Mouse (Mus musculus) kidney, adult 2 months (tissue): Measurements from ENCODE around the gene Sln. TPM values are rescaled to one million over a fixed set of nuclear protein-coding genes. Genes with fewer than 3 reads are reported as not detected.
A peak's percentile ranks its signal among the peaks of the same experiment; 100 is the strongest.

Experiments used
- DNase-seq: peaks from one replicate; pipeline ENCODE4 v3.0.0; 2021
- H3K27ac ChIP-seq: fragments of 200-500 bp; 2 replicates; pipeline ENCODE4 v1.5.1; 2012; ENCODE audit warnings: low read depth, low read length, control low read depth, inconsistent platforms; ENCODE audit not compliant: insufficient read depth
- H3K27me3 ChIP-seq: fragments of 200-500 bp; replicated peaks from 2 replicates; pipeline ENCODE4 v1.6.1; 2012; ENCODE audit warnings: mild to moderate bottlenecking, moderate library complexity, low read length, inconsistent platforms; ENCODE audit not compliant: control insufficient read depth, insufficient read depth
- H3K36me3 ChIP-seq: fragments of 200-500 bp; 2 replicates; pipeline ENCODE4 v1.6.1; 2012; ENCODE audit warnings: mild to moderate bottlenecking, moderate library complexity, low read length, inconsistent platforms; ENCODE audit not compliant: control insufficient read depth, insufficient read depth
- H3K4me1 ChIP-seq: fragments of 200-500 bp; 2 replicates; pipeline ENCODE4 v1.6.1; 2011; ENCODE audit warnings: low read length; ENCODE audit not compliant: control insufficient read depth, insufficient read depth
- H3K4me3 ChIP-seq: fragments of 200-500 bp; 2 replicates; pipeline ENCODE4 v1.5.1; 2011; ENCODE audit warnings: mild to moderate bottlenecking, low read depth, low read length, control low read depth; ENCODE audit not compliant: insufficient read depth
- CTCF ChIP-seq: fragments of 200-500 bp; conservative IDR thresholded peaks from 2 replicates; pipeline ENCODE4 v1.5.1; 2011; ENCODE audit warnings: low read depth, mild to moderate bottlenecking, control low read depth, low read length, moderate library complexity, mixed read lengths; ENCODE audit not compliant: insufficient read depth, insufficient read length
- POLR2A ChIP-seq: fragments of 200-500 bp; IDR thresholded peaks from one replicate; pipeline ENCODE4 v1.6.1; 2011; ENCODE audit warnings: low read depth, low read length, control low read depth
- WGBS: fragments of 180-500 bp; shearing (Covaris S2); methylation state at CpG from one replicate; pipeline ENCODE4 v1.1.7; 2018; 5-methylcytosine and 5-hydroxymethylcytosine counted together
- polyA plus RNA-seq: library from polyadenylated mRNA; depleted of rRNA; stranded (reverse); fragments of >200 nt; gene quantifications from 2 replicates; pipeline ENCODE4 v1.2.3, GENCODE M21; 2012; rRNA removed

Sln gene
- polyA plus RNA-seq = 0.07 and 7.1 TPM in 2 replicates

DNA sequence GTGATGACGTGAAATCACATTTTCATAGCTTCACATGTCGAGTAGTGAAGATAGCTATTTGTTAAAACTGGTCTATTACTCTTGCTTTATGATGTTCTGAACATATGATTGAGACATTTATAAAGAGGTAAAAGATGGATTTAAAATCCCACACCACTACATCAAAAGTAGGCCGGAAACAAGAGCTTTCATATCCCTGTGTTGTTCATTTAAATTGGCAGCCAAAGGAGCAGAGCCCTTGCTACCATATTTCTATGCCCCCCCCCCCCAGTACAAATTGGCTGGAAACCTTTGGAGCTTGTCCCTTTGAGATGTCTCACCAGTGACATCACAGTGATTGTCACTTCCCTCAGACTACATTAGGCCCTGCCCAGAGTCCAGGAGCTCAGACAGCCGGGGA, at the start of gene Sln:
TSS of gene Sln (plus strand) at position 301 of the 400 bp plus-strand sequence.
- Histone ChIP-seq H3K27ac (no peak within 1 kb of the TSS), H3K36me3 (no peaks in the 10 kb centered on the region), H3K4me3 (no peak within 1 kb of the TSS), H3K27me3 (no peaks in the 10 kb centered on the region), H3K4me1 (no peaks in the 10 kb centered on the region)
- TF ChIP-seq CTCF (no peak), POLR2A (no peak)
- 89% methylated on average over 4 of the region's 4 CpGs for WGBS
- no peak for DNase-seq

- Histone ChIP-seq H3K4me1 (no peaks in the 10 kb centered on the region; the same call in 1 of the 2 replicates), H3K27ac (no peak overlapping the region), H3K4me3 (no peak overlapping the region), H3K27me3 (no peaks in the 10 kb centered on the region), H3K36me3 (no peaks in the 10 kb centered on the region)
- TF ChIP-seq POLR2A = no peak
- no peak for TF ChIP-seq CTCF
- 92% methylated on average over 7 of the region's 7 CpGs for WGBS
- no peak for DNase-seq
Observed at GRCm38 (mm10) chr9:53802921-53803320, 47.0 kb upstream of the Sln start.

- 43% methylated on average over 7 of the region's 7 CpGs for WGBS
- TF ChIP-seq CTCF (no peak), POLR2A (no peak)
- H3K27me3 ChIP-seq = no peaks in the 10 kb centered on the region
- no peak for DNase-seq
- H3K36me3 ChIP-seq = no peaks in the 10 kb centered on the region
- H3K27ac ChIP-seq = no peak overlapping the region
- H3K4me1 ChIP-seq = no peaks in the 10 kb centered on the region
- no peak overlapping the region for H3K4me3 ChIP-seq
Observed at GRCm38 (mm10) chr9:53806496-53807086, 43.4 kb upstream of the Sln start.

GRCm38 (mm10) chr9:53813418-53813817, 36.5 kb upstream of the Sln start:
- Histone ChIP-seq H3K27ac (no peak overlapping the region), H3K36me3 (no peaks in the 10 kb centered on the region), H3K4me1 (no peaks in the 10 kb centered on the region), H3K27me3 (no peaks in the 10 kb centered on the region), H3K4me3 (no peak overlapping the region)
- TF ChIP-seq CTCF = no peak
- TF ChIP-seq POLR2A = no peak
- DNase-seq = peak; percentile 7
- WGBS = 75% methylated on average over 6 of the region's 6 CpGs

DNA sequence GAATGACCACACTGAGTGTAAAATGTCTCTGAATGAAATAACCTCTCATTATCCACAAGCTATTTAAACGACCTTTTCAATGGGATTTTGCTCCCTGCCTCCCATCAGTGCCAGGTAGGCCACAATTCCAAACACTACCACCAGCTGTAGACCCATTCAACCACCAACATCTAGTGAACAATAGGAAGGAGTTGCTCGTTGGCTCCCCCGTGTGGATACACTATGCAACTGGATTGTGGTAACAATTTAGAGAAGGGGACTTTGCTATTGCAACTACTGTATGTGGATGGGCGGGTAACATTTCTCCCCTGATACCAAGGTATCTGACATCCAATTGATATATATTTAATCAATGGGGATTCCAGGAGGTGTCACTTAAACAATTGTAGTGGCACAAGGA, 31.2 kb upstream of the Sln start:
- WGBS = 26% methylated on average over 4 of the region's 4 CpGs
- TF ChIP-seq POLR2A (no peak), CTCF (peak; percentile 58)
- H3K4me1 ChIP-seq = no peaks in the 10 kb centered on the region
- DNase-seq = peak; percentile 65
- H3K27ac ChIP-seq = no peak overlapping the region
- H3K27me3 ChIP-seq = no peaks in the 10 kb centered on the region
- H3K4me3 ChIP-seq = no peak overlapping the region
- no peaks in the 10 kb centered on the region for H3K36me3 ChIP-seq

DNA sequence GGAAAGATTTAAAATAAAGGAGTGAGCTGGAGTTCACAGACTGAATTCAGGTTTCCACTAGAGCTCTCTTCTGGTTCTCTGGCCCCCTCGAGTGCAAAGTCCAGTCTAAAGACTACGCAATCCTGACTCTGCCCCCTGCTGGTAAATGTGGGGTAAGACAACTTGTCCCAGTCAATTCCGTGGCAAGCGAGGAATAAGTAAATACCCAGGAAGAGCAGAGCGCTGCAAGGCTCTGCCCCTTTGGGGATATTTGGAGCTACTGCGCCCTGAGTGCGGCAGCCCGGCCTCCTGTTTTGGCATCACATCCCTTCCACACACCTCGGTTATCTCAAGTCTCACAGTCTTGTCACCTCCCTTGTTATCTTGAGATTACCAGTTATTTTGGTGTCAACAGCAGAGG, 24.6 kb upstream of the Sln start:
- Histone ChIP-seq H3K4me3 (no peak overlapping the region), H3K27ac (no peak overlapping the region), H3K36me3 (no peaks in the 10 kb centered on the region), H3K27me3 (no peaks in the 10 kb centered on the region), H3K4me1 (no peaks in the 10 kb centered on the region)
- WGBS = 5% methylated on average over 9 of the region's 9 CpGs
- DNase-seq = peak; percentile 21
- TF ChIP-seq CTCF (peak; percentile 71), POLR2A (no peak)

DNA sequence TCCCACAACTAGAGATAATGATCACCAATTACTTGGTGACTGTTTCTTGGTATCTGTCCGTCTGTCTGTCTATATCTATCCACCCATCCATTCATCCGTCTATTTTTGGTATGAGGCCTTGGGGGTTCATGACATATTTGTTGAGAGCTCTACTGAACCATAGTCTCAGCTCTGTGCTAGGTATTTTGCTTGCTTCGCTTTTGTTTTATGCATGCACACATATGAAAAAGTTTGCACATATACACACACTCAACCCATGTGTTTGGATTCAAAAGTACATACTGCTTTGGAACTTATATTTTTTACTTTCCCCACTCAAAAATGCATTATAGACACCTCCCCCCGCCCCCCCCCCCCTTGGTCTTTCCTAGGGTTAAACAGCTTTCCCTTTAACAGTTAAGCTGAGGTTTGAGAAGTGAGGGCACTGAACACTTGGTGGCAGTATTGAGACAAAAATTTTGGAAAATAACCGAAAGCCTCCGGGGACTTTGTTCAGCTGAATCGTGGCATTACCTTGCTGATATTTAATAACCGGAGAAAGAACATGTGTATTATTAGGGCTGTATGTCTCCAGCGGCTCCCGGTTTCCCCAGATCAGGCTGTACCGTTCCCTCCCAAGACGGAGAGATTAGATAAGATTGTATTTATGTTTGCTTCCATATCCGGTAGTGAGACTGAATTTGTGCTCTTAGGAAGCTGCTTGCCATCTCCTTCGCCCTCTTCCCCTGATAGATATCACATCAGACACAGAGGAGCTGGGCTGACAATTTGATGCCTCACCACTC, 20.7 kb upstream of the Sln start:
- 16% methylated on average over 14 of the region's 14 CpGs for whole genome bisulfite sequencing

More for the DNA sequence above, 20.7 kb upstream of the Sln start:
- no peak overlapping the region for H3K27ac ChIP-seq
- H3K4me1 ChIP-seq = no peaks in the 10 kb centered on the region
- H3K27me3 ChIP-seq = no peaks in the 10 kb centered on the region
- H3K4me3 ChIP-seq = peak overlapping the region; percentile 58
- DNase-seq = peak; percentile 57
- H3K36me3 ChIP-seq = no peaks in the 10 kb centered on the region
- TF ChIP-seq CTCF = no peak
- no peak for TF ChIP-seq POLR2A
